In the genomic region with DNA sequence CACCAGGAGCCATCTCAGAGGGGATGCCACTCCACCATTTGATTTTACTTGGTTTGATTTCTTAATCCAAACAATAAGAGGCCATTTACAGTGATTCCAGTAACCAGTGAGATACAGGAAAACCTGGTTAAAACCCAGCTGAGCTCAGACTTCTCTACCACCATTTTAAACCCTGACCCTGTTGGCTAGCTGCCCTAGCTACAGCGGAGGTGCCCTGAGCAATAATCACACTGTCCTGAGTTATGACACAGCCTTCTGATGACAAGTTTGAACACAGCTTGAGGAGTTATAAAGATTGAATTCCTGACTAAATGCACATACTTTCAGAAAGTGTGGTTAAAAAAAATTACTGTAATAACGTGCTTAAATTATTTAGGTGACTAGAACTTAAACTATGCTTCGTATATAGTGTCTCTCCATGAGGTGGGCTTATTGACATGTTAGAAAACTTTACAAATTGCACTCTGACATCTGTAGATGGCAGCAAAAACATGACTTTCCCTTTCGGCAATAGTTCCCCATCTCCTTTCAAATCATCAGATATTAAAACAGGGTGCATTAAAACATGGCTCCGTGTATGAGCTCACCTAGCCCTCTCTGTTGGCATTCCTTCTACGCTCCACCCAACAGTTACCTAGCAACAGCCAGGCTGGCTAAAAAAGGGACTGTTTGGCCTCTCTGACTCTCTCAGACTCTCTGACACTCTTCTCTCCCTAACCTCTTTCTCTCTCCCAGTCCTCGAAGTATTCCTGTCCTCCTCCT, we compare ENCODE assay signal across 8 mouse cellular contexts. TPM values are rescaled to one million over a fixed set of nuclear protein-coding genes. Genes with fewer than 3 reads are reported as not detected.
DNase-seq lines count a peak whose midpoint lies in the region; ATAC-seq lines count a peak whose summit lies in the region.

No protein-coding gene starts in this region.

- no peaks in the 10 kb centered on the region for H3K9me3 ChIP-seq in midbrain, embryonic 13.5 days

- DNase-seq in frontal cortex, postnatal 10 days (ENCODE audit: low spot score in 2 of 2), result no peak
- peak; percentile 26 for DNase-seq in urinary bladder, postnatal 25 days (ENCODE audit: low spot score)
- DNase-seq in urinary bladder, postnatal 10 days (ENCODE audit: low spot score), result no peak
- DNase-seq in kidney, adult 11 months, result peak; percentile 71
- DNase-seq in right cerebral cortex, postnatal 4 days, result no peak
- DNase-seq in thymus, postnatal 4 days, result no peak

- no peak overlapping the region for H3K27ac ChIP-seq in midbrain, embryonic 13.5 days

- H3K4me1 ChIP-seq in midbrain, embryonic 13.5 days (replicated peaks), result no peaks in the 10 kb centered on the region

- peak; percentile 44 for ATAC-seq in frontal cortex, adult (ENCODE audit: low TSS enrichment)
- ATAC-seq in midbrain, embryonic 13.5 days, result peak; percentile 65; the same call in 1 of the 2 replicates

- H3K4me2 ChIP-seq in midbrain, embryonic 13.5 days (replicated peaks), result no peak overlapping the region

- H3K36me3 ChIP-seq in midbrain, embryonic 13.5 days, result no peaks in the 10 kb centered on the region

- H3K27me3 ChIP-seq in midbrain, embryonic 13.5 days, result no peaks in the 10 kb centered on the region

- no peak overlapping the region for H3K4me3 ChIP-seq in midbrain, embryonic 13.5 days (replicated peaks)

- H3K9ac ChIP-seq in midbrain, embryonic 13.5 days (replicated peaks), result no peak overlapping the region

- WGBS in midbrain, embryonic 13.5 days, result 61% methylated on average over 7 of the region's 7 CpGs

RNA-seq across cellular contexts. Expression of a gene that starts 29.1 kb away (rescaled TPM):
- polyA plus RNA-seq in midbrain, embryonic 13.5 days (2015; fragmentation: Nextera tagmentation; extraction: Ambion mirVana), result not detected in 2 replicates

Comparison
In these comparisons a context has a peak if more than half of its experiments do, and no peak if none do; other contexts are left out.
1. DNase-seq: peak in urinary bladder, postnatal 25 days (single experiment) and kidney, adult 11 months (single experiment); none in frontal cortex, postnatal 10 days (0 of 2), urinary bladder, postnatal 10 days (single experiment), right cerebral cortex, postnatal 4 days (single experiment) and thymus, postnatal 4 days (single experiment).